Mouse (Mus musculus): Measurements from ENCODE around the gene Gpc6. TPM values are rescaled to one million over a fixed set of nuclear protein-coding genes. Genes with fewer than 3 reads are reported as not detected.

The Gpc6 gene
- total and polyA plus RNA-seq, 3 experiments, result 4.6 to 10.3 (median 8.0) TPM

DNA sequence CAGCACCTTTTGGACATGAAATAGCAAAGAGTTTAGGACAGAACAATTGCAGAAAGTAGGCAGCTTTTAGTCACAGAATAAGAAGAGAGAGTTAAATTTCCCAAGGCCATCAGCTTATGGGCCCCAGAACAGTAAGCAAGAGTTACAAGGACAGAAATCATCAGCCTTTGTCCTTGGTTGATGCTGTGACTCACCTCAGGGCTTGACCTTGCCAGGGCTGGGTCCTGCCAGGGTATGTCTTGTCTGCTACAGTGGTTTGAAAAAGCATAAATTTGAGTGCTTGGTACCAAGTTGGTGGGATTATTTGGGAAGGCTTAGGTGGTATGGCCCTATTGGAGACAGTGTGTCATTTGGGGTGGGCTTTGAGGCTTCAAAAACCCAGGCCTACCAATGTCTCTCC lies 899.4 kb downstream of the Gpc6 start:
- intact Hi-C loops (cut with DNase I), result no loop called here
- no peak overlapping the region for H3K27ac ChIP-seq
- no peak for DNase-seq
- H3K4me3 ChIP-seq, result no peak overlapping the region
- H3K79me2 ChIP-seq (replicated peaks; ENCODE audit: control insufficient read depth, insufficient read depth, low read length), result no peaks in the 10 kb centered on the region
- no peak overlapping the region for H3K9ac ChIP-seq (ENCODE audit: low read depth, low read length)
- H3K36me3 ChIP-seq (ENCODE audit: control insufficient read depth, insufficient read depth, low read length), result no peaks in the 10 kb centered on the region
- TF ChIP-seq POLR2A (IDR thresholded peaks at IDR 0.05; ENCODE audit: insufficient read depth, low read depth, low read length) (no peak), CTCF (IDR thresholded peaks at IDR 0.05) (no peak), EP300 (IDR thresholded peaks at IDR 0.05; ENCODE audit: insufficient read depth, low read depth, low read length) (no peak)
- no peaks in the 10 kb centered on the region for H3K27me3 ChIP-seq (ENCODE audit: control insufficient read depth, insufficient read depth, low read length)
- H3K4me1 ChIP-seq (ENCODE audit: control insufficient read depth, insufficient read depth, low read length), result no peaks in the 10 kb centered on the region

DNA sequence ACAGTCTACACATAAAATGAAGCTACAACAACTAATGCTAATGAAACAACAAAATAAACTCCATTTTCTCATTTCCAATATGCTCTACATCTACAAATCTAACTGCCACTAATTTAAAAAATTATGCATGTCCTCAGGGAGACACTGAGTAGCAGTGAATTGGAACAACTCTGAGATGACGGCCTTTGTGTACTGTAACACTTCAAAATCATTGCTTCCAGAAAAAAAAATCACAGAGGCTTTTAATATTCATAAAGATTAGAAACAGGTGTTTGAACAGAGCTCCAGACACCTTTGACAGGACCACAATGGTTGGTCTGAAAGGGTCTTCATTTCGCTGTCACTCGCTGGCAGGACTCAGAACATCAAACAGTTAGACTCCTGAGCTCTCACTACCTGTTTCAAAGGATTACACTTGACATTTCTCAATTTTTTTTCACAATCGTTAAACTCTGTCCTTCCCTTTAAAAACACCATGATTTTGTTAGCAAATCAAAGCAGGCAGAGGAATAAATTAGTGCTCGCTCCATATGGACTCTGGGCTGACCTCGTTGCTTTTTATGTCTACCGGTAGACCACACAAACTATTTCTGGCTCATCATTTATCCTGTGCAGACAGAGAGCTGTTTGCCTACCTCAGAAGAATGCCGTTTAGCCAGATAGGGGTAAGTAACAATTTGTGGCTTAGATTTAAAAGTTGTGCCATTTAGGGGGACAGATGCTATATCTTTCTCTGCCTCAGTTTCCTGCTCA lies 901.4 kb downstream of the Gpc6 start:
- Histone ChIP-seq H3K4me1 (ENCODE audit: control insufficient read depth, insufficient read depth, low read length) (no peaks in the 10 kb centered on the region), H3K27ac (no peak overlapping the region), H3K27me3 (ENCODE audit: control insufficient read depth, insufficient read depth, low read length) (no peaks in the 10 kb centered on the region), H3K36me3 (ENCODE audit: control insufficient read depth, insufficient read depth, low read length) (no peaks in the 10 kb centered on the region), H3K79me2 (replicated peaks; ENCODE audit: control insufficient read depth, insufficient read depth, low read length) (no peaks in the 10 kb centered on the region), H3K9ac (ENCODE audit: low read depth, low read length) (no peak overlapping the region), H3K4me3 (no peak overlapping the region)
- 72% methylated on average over 8 of the region's 8 CpGs for WGBS
- no peak for TF ChIP-seq CTCF (IDR thresholded peaks at IDR 0.05)
- TF ChIP-seq EP300 (IDR thresholded peaks at IDR 0.05; ENCODE audit: insufficient read depth, low read depth, low read length), result no peak
- TF ChIP-seq POLR2A (IDR thresholded peaks at IDR 0.05; ENCODE audit: insufficient read depth, low read depth, low read length), result no peak
- intact Hi-C loops (cut with DNase I), result no loop called here
- no peak for DNase-seq

DNA sequence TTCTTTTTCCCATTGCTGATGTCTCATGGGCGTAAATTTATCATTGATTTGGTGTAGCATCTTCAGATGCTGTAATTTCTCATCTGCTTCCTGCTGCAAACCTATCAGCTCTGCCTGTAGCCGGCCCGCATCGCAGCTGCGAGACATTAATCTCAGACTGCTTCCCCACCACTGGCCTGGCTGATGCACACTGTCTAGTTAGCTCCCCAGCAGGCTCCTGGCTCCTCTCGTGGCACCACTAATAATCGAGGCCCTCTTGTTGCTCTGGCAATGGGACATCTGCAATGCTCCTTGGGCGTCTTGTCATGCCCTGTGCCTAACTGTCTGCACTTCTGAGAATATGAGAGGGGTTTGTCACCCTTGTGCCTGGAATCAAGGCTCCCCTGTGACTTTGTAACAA lies 906.2 kb downstream of the Gpc6 start:
- H3K4me1 ChIP-seq (ENCODE audit: control insufficient read depth, insufficient read depth, low read length), result no peaks in the 10 kb centered on the region
- intact Hi-C loops (cut with DNase I), result loop anchor here (1.0 kb wide), 1 partner anchor 148 kb away; no protein-coding TSS in a partner anchor
- no peaks in the 10 kb centered on the region for H3K27me3 ChIP-seq (ENCODE audit: control insufficient read depth, insufficient read depth, low read length)
- no peaks in the 10 kb centered on the region for H3K36me3 ChIP-seq (ENCODE audit: control insufficient read depth, insufficient read depth, low read length)
- no peak overlapping the region for H3K9ac ChIP-seq (ENCODE audit: low read depth, low read length)
- no peaks in the 10 kb centered on the region for H3K79me2 ChIP-seq (replicated peaks; ENCODE audit: control insufficient read depth, insufficient read depth, low read length)
- no peak overlapping the region for H3K27ac ChIP-seq
- TF ChIP-seq POLR2A (IDR thresholded peaks at IDR 0.05; ENCODE audit: insufficient read depth, low read depth, low read length) (no peak), CTCF (IDR thresholded peaks at IDR 0.05) (no peak), EP300 (IDR thresholded peaks at IDR 0.05; ENCODE audit: insufficient read depth, low read depth, low read length) (no peak)
- DNase-seq, result no peak
- 86% methylated on average over 8 of the region's 8 CpGs for WGBS
- no peak overlapping the region for H3K4me3 ChIP-seq

DNA sequence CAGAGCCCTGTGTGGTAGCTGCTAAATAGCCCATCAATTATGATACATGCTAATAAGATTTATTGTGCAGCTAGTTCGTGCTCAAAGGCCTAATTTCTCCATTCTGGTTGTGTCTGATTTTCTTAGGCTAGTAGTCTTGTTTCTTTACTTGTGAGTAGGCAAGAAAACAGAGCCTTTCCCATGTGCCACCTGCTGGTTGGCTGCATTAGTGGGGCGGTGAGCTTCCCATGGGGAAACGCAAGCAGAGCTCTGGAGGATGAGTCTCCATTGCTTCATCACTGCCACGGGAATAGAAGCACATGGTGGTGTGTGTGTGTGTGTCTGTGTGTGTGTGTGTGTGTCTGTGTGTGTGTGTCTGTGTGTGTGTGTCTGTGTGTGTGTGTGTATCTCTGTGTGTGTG lies 906.6 kb downstream of the Gpc6 start:
- no peak overlapping the region for H3K9ac ChIP-seq (ENCODE audit: low read depth, low read length)
- no peaks in the 10 kb centered on the region for H3K4me1 ChIP-seq (ENCODE audit: control insufficient read depth, insufficient read depth, low read length)
- TF ChIP-seq CTCF (IDR thresholded peaks at IDR 0.05), result peak; percentile 65
- no peak for TF ChIP-seq EP300 (IDR thresholded peaks at IDR 0.05; ENCODE audit: insufficient read depth, low read depth, low read length)
- no peak for TF ChIP-seq POLR2A (IDR thresholded peaks at IDR 0.05; ENCODE audit: insufficient read depth, low read depth, low read length)
- DNase-seq, result peak; percentile 24 to 42
- 58% methylated on average over 4 of the region's 4 CpGs for WGBS
- no peak overlapping the region for H3K4me3 ChIP-seq
- H3K36me3 ChIP-seq (ENCODE audit: control insufficient read depth, insufficient read depth, low read length), result no peaks in the 10 kb centered on the region
- no peaks in the 10 kb centered on the region for H3K79me2 ChIP-seq (replicated peaks; ENCODE audit: control insufficient read depth, insufficient read depth, low read length)
- H3K27me3 ChIP-seq (ENCODE audit: control insufficient read depth, insufficient read depth, low read length), result no peaks in the 10 kb centered on the region
- no peak overlapping the region for H3K27ac ChIP-seq
- intact Hi-C loops (cut with DNase I), result loop anchor here (1.0 kb wide), 1 partner anchor 148 kb away; no protein-coding TSS in a partner anchor

DNA sequence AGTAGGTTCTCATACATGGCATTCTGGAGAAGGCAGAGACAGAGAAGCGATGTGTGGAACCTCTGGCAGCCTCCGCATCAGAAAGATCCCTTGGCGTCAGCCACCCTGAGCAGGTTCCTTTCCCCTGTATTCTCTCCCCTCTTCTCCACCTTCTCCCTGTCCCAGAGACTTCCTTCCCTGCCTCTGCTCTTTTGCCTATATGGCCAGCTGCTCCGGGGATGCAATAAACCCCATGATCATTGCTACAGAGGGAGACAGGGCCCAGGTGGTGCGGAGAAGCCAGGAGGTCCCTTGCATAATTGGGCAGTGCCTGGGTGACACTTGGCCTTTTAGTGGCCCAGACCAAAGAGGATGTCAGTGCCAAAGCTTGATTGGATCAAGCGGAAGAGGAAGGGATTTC lies 910.4 kb downstream of the Gpc6 start:
- H3K9ac ChIP-seq (ENCODE audit: low read depth, low read length), result no peak overlapping the region
- H3K27me3 ChIP-seq (ENCODE audit: control insufficient read depth, insufficient read depth, low read length), result no peaks in the 10 kb centered on the region
- H3K4me3 ChIP-seq, result no peak overlapping the region
- no peaks in the 10 kb centered on the region for H3K79me2 ChIP-seq (replicated peaks; ENCODE audit: control insufficient read depth, insufficient read depth, low read length)
- no peak for DNase-seq
- WGBS, result 87% methylated on average over 6 of the region's 6 CpGs
- H3K27ac ChIP-seq, result no peak overlapping the region
- no peaks in the 10 kb centered on the region for H3K36me3 ChIP-seq (ENCODE audit: control insufficient read depth, insufficient read depth, low read length)
- intact Hi-C loops (cut with DNase I), result loop anchor here (5.0 kb wide), 1 partner anchor 97 kb away; no protein-coding TSS in a partner anchor
- TF ChIP-seq EP300 (IDR thresholded peaks at IDR 0.05; ENCODE audit: insufficient read depth, low read depth, low read length) (no peak), CTCF (IDR thresholded peaks at IDR 0.05) (no peak)
- no peaks in the 10 kb centered on the region for H3K4me1 ChIP-seq (ENCODE audit: control insufficient read depth, insufficient read depth, low read length)

DNA sequence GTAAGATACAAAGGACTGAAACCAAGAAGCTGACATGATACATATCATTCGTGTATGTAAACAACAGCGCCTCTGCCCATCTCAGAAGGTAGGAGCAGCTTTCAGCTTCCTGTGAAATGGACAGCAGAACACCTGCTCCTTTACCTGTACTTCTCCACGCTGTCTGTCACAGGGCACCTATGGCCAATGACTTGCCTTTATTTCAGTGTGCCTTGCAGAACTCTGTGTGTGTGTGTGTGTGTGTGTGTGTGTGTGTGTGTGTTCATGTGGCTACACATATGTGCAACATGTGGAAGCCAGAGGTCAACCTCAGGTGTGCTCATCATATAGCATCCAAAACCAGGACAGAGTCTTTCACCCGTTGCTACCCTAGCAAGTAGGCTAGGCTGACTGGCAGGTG lies 911.9 kb downstream of the Gpc6 start:
- no peak for TF ChIP-seq EP300 (IDR thresholded peaks at IDR 0.05; ENCODE audit: insufficient read depth, low read depth, low read length)
- no peak for TF ChIP-seq CTCF (IDR thresholded peaks at IDR 0.05)
- no peak for TF ChIP-seq POLR2A (IDR thresholded peaks at IDR 0.05; ENCODE audit: insufficient read depth, low read depth, low read length)
- H3K9ac ChIP-seq (ENCODE audit: low read depth, low read length), result no peak overlapping the region
- WGBS, result 88% methylated on average over 4 of the region's 4 CpGs
- no peaks in the 10 kb centered on the region for H3K4me1 ChIP-seq (ENCODE audit: control insufficient read depth, insufficient read depth, low read length)
- no peak overlapping the region for H3K27ac ChIP-seq
- H3K36me3 ChIP-seq (ENCODE audit: control insufficient read depth, insufficient read depth, low read length), result no peaks in the 10 kb centered on the region
- intact Hi-C loops (cut with DNase I), result loop anchor here (5.0 kb wide), 1 partner anchor 95 kb away; no protein-coding TSS in a partner anchor
- no peaks in the 10 kb centered on the region for H3K79me2 ChIP-seq (replicated peaks; ENCODE audit: control insufficient read depth, insufficient read depth, low read length)
- H3K27me3 ChIP-seq (ENCODE audit: control insufficient read depth, insufficient read depth, low read length), result no peaks in the 10 kb centered on the region
- no peak for DNase-seq
- H3K4me3 ChIP-seq, result no peak overlapping the region
